19 mouse cellular contexts compared by ENCODE assay signal in genomic region chr7:25988322-25988721, GRCm38 (mm10).
DNase-seq lines count a peak whose midpoint lies in the region; ATAC-seq and TF ChIP-seq lines count a peak whose summit lies in the region.
"Had no signal": no experiment of that assay in that cellular context is flagged by ENCODE, and none has a peak within 500 bp of the region (broad histone marks: within the 10 kb centered on the region; RNA-seq: fewer than 3 reads in every experiment).

No protein-coding gene starts in this region.

- H3K27ac ChIP-seq in heart, adult 2 months: no peak overlapping the region
- no peak overlapping the region for H3K27ac ChIP-seq in heart, embryonic 11.5 days (ENCODE audit: low read depth, low read length)
- H3K27ac ChIP-seq in kidney, embryonic 15.5 days: no peak overlapping the region
- H3K27ac ChIP-seq in midbrain, embryonic 14.5 days (replicated peaks; ENCODE audit: low read depth, low read length): no peak overlapping the region
- H3K27ac ChIP-seq: forebrain, embryonic 12.5 days; gastrocnemius, adult 2 months; hindbrain, embryonic 12.5 days; midbrain, embryonic 10.5 days had no signal

- no peaks in the 10 kb centered on the region for H3K79me2 ChIP-seq in heart, adult 2 months (replicated peaks; ENCODE audit: control insufficient read depth, insufficient read depth, low read length)

- no peaks in the 10 kb centered on the region for H3K36me3 ChIP-seq in heart, adult 2 months (ENCODE audit: control insufficient read depth, insufficient read depth, low read length)
- H3K36me3 ChIP-seq in heart, embryonic 11.5 days (ENCODE audit: control insufficient read depth, insufficient read depth, low read length): no peaks in the 10 kb centered on the region
- no peaks in the 10 kb centered on the region for H3K36me3 ChIP-seq in kidney, embryonic 15.5 days
- H3K36me3 ChIP-seq in midbrain, embryonic 14.5 days (ENCODE audit: control insufficient read depth, insufficient read depth, low read length): no peaks in the 10 kb centered on the region
- H3K36me3 ChIP-seq: forebrain, embryonic 12.5 days; heart, embryonic 12.5 days; hindbrain, embryonic 12.5 days; midbrain, embryonic 10.5 days had no signal

- TF ChIP-seq POLR2A in heart, adult 2 months (IDR thresholded peaks at IDR 0.05; ENCODE audit: insufficient read depth, low read depth, low read length): no peak

- H3K4me3 ChIP-seq in heart, adult 2 months: no peak overlapping the region
- H3K4me3 ChIP-seq in heart, embryonic 11.5 days (ENCODE audit: low read depth, low read length): no peak overlapping the region
- H3K4me3 ChIP-seq in kidney, embryonic 15.5 days (replicated peaks): no peak overlapping the region
- H3K4me3 ChIP-seq in midbrain, embryonic 14.5 days (replicated peaks; ENCODE audit: low read depth, low read length): no peak overlapping the region
- H3K4me3 ChIP-seq: forebrain, embryonic 12.5 days; gastrocnemius, adult 2 months; heart, embryonic 12.5 days; hindbrain, embryonic 12.5 days; midbrain, embryonic 10.5 days had no signal

- no peak for DNase-seq in heart, adult 2 months
- DNase-seq in kidney, postnatal 36 days: peak; percentile 4 to 27
- DNase-seq in lung, postnatal 36 days: peak; percentile 8
- no peak for DNase-seq in lung, postnatal 25 days (ENCODE audit: low spot score)
- DNase-seq in midbrain, embryonic 14.5 days: no peak
- DNase-seq: adrenal gland, postnatal 10 days; cerebellum, adult 9-10 months; gastrocnemius, adult 2 months; heart, postnatal 14 days; layer of hippocampus, postnatal 36 days; lung, postnatal 14 days; right cerebral cortex, postnatal 25 days; thymus, adult 18-20 months had no signal

- no peaks in the 10 kb centered on the region for H3K9me3 ChIP-seq in heart, embryonic 11.5 days (replicated peaks; ENCODE audit: control insufficient read depth, low read length)
- H3K9me3 ChIP-seq in kidney, embryonic 15.5 days (replicated peaks): no peaks in the 10 kb centered on the region
- H3K9me3 ChIP-seq in midbrain, embryonic 14.5 days (ENCODE audit: control insufficient read depth, low read length): no peaks in the 10 kb centered on the region

- TF ChIP-seq EP300 in heart, adult 2 months (IDR thresholded peaks at IDR 0.05; ENCODE audit: insufficient read depth, low read depth, low read length): no peak

- no peak for ATAC-seq in heart, embryonic 11.5 days (replicated peaks; ENCODE audit: insufficient number of reproducible peaks, low FRiP score, low TSS enrichment)
- ATAC-seq in kidney, embryonic 15.5 days (replicated peaks; ENCODE audit: low FRiP score): no peak
- ATAC-seq in midbrain, embryonic 14.5 days (ENCODE audit: low FRiP score, low TSS enrichment): no peak

- peak; percentile 33 for TF ChIP-seq CTCF in heart, adult 2 months (IDR thresholded peaks at IDR 0.05)

- no peak overlapping the region for H3K4me2 ChIP-seq in heart, embryonic 11.5 days
- no peak overlapping the region for H3K4me2 ChIP-seq in kidney, embryonic 15.5 days
- no peak overlapping the region for H3K4me2 ChIP-seq in midbrain, embryonic 14.5 days (ENCODE audit: low read length)
- H3K4me2 ChIP-seq: forebrain, embryonic 12.5 days; heart, embryonic 12.5 days; hindbrain, embryonic 12.5 days had no signal

- intact Hi-C loops in heart, adult 2 months (cut with DNase I): no loop called here

- no peak overlapping the region for H3K9ac ChIP-seq in heart, adult 2 months (ENCODE audit: low read depth, low read length)
- H3K9ac ChIP-seq in heart, embryonic 11.5 days (ENCODE audit: low read depth, low read length): no peak overlapping the region
- H3K9ac ChIP-seq in kidney, embryonic 15.5 days: no peak overlapping the region
- no peak overlapping the region for H3K9ac ChIP-seq in midbrain, embryonic 14.5 days (replicated peaks; ENCODE audit: low read length)
- H3K9ac ChIP-seq: forebrain, embryonic 12.5 days; heart, embryonic 12.5 days; hindbrain, embryonic 12.5 days had no signal

- H3K27me3 ChIP-seq in heart, adult 2 months (ENCODE audit: control insufficient read depth, insufficient read depth, low read length): no peaks in the 10 kb centered on the region
- no peaks in the 10 kb centered on the region for H3K27me3 ChIP-seq in heart, embryonic 11.5 days (ENCODE audit: control insufficient read depth, insufficient read depth, low read length)
- H3K27me3 ChIP-seq in kidney, embryonic 15.5 days: no peaks in the 10 kb centered on the region
- no peaks in the 10 kb centered on the region for H3K27me3 ChIP-seq in midbrain, embryonic 14.5 days (ENCODE audit: control insufficient read depth, insufficient read depth, low read length)
- H3K27me3 ChIP-seq: forebrain, embryonic 12.5 days; heart, embryonic 12.5 days; hindbrain, embryonic 12.5 days had no signal

- H3K4me1 ChIP-seq in heart, adult 2 months (ENCODE audit: control insufficient read depth, insufficient read depth, low read length): no peaks in the 10 kb centered on the region
- H3K4me1 ChIP-seq in heart, embryonic 11.5 days (ENCODE audit: control insufficient read depth, insufficient read depth, low read length): no peaks in the 10 kb centered on the region
- no peaks in the 10 kb centered on the region for H3K4me1 ChIP-seq in kidney, embryonic 15.5 days
- no peaks in the 10 kb centered on the region for H3K4me1 ChIP-seq in midbrain, embryonic 14.5 days (ENCODE audit: control insufficient read depth, insufficient read depth, low read length)
- H3K4me1 ChIP-seq: forebrain, embryonic 12.5 days; heart, embryonic 12.5 days; hindbrain, embryonic 12.5 days; midbrain, embryonic 10.5 days had no signal

Comparison
In these comparisons a context has a peak if more than half of its experiments do, and no peak if none do; other contexts are left out.
1. DNase-seq: peak in kidney, postnatal 36 days (2 of 2) and lung, postnatal 36 days (single experiment); none in heart, adult 2 months (0 of 2), lung, postnatal 25 days (single experiment) and midbrain, embryonic 14.5 days (single experiment).